Mouse (Mus musculus): ENCODE data around the gene Htatip2. TPM values are rescaled to one million over a fixed set of nuclear protein-coding genes. Genes with fewer than 3 reads are reported as not detected.

The Htatip2 gene
- 9.0 and 13.7 TPM in 2 replicates for polyA plus RNA-seq (2012; rRNA removed; ENCODE audit: low replicate concordance)

GRCm38 (mm10) chr7:49758934-49759571 is at the start of gene Htatip2:
Htatip2 (plus strand) TSS chr7:49759115.

GRCm38 (mm10) chr7:49778114-49778901 is 19.4 kb downstream of the Htatip2 start, which contains the start of gene Prmt3:
Prmt3 (plus strand) TSS chr7:49778346.

Other genes starting within 250 kb of the Htatip2 start
- gene Dbx1, start 122.3 kb upstream of the Htatip2 start, polyA plus RNA-seq (2012; rRNA removed; ENCODE audit: low replicate concordance): not detected in 2 replicates
- 17.0 and 61.6 TPM in 2 replicates for gene Prmt3, start 19.2 kb downstream of the Htatip2 start, polyA plus RNA-seq (2012; rRNA removed; ENCODE audit: low replicate concordance)
- gene Slc6a5, start 151.0 kb downstream of the Htatip2 start, polyA plus RNA-seq (2012; rRNA removed; ENCODE audit: low replicate concordance): not detected in 2 replicates
- gene Nell1, start 215.7 kb downstream of the Htatip2 start, polyA plus RNA-seq (2012; rRNA removed; ENCODE audit: low replicate concordance): not detected in 2 replicates